Mouse (Mus musculus) Patski (cell line): Measurements from ENCODE around the gene Med4. TPM values are rescaled to one million over a fixed set of nuclear protein-coding genes. Genes with fewer than 3 reads are reported as not detected.
A peak's percentile ranks its signal among the peaks of the same experiment; 100 is the strongest.

Experiments used
- ATAC-seq: fragments of 100-300 bp; one replicate; pipeline ENCODE4 v1.8.0; 2021
- CTCF ChIA-PET: fragments of 350-600 bp; sonication (Branson Sonifier 250); formaldehyde crosslinking; loops from one replicate; lab custom pipeline; 2022; ENCODE audit warnings: inconsistent platforms; lab: Charles Lee
- POLR2A ChIA-PET: fragments of 350-600 bp; sonication (Branson Sonifier 250); formaldehyde crosslinking; loops from one replicate; lab custom pipeline; 2022; ENCODE audit warnings: antibody characterized with exemption, inconsistent platforms; lab: Charles Lee
- DNase-seq: peaks from one replicate; pipeline ENCODE4 v3.0.0-alpha.2; 2011; ENCODE audit warnings: low read depth, low spot score
- H3K27me3 ChIP-seq: fragments of 371-371 bp; one replicate; pipeline ENCODE4 v1.5.1; 2021
- CTCF ChIP-seq: fragments of 100-300 bp; IDR thresholded peaks from one replicate; pipeline ENCODE4 v1.5.1; 2021
- in situ Hi-C: fragments of 300-500 bp; cut with MboI; formaldehyde crosslinking; loops from 3 replicates; pipeline ENCODE4 v1.11.1; 2018; ENCODE audit warnings: low pct_unique_long_range_greater_than_20kb, mixed read lengths
- polyA plus RNA-seq: library from polyadenylated mRNA; unstranded; gene quantifications from one replicate; pipeline ENCODE4 v1.2.3, GENCODE M21; 2021

Gene Med4
- polyA plus RNA-seq, 1 experiment from 2014 or later, result 35.0 TPM

DNA sequence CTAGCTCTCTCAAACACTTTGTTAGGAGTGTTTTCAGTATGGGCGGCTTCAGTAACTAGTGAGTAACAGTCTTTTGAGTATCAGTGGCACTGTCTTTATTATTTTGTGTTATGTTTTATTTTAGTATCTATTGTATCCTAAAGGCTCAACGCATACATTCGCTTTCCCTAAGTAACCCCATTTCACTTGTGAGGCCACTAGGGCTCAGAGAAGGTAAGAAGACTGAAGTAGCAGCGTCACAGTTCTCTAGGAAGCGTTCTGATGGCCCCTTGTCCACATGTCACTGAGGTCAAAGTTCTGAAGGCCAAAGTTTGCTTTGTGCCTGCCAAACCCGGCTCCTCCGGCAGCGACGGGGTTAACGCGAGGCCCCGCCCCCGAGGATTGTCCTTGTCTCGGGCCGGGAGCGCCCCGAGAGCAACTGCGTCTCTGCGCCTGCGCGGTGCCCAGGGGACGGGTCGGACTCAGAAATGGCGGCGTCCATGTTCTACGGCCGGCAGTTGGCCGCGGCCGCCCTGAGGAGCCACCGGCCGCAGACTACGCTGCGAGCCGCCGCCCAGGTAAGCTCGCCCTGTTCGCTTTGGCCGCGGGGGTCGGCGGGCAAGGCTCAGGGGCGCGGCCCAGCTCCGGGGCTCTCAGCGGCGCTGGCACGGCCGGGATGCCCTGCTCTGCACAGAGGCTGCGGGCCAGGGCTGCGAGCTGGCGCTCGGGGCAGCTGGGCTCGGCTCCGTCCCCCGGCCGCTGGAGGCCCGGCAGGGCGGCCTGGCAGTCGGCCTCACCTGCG lies 42.7 kb downstream of the Med4 start:
- DNase-seq (peak; percentile 48), ATAC-seq (peak; percentile 92)
- in situ Hi-C loops, result no loop called here
- CTCF ChIA-PET, result interaction anchor here (1.2 kb wide), 1 partner anchor 27 kb away, joined by 4 read pairs; the partner anchor contains the start of gene Sucla2
- peaks cover 4% of the 10 kb centered on the region for H3K27me3 ChIP-seq
- POLR2A ChIA-PET, result no interaction called here
- TF ChIP-seq CTCF, result no peak

DNA sequence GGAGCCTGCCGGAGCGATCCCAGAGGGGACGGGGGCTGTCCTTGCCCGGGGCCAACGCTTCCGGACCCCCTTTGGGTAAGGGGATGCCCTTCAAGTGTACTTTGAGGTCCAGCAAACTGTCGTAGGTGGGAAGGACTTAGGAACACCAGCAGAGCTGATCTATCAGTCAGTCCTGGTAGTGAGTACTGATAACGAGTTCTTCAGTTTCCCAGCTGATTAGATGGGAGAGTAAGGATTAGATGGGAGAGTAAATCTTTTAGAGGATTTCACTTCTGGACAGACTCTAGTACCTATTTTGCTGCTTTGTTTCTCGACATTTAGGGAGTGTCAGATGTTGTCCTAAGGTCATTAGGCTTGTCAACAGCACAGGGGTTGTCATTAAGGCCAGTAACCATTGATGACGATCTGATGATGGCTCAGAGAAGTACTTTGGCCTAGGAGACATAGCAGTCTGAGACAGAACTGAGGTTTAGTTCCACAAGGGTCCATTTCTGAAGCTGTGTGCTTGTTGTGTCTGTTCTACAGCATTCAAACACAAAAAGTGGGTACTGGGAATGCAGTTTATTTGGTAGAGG lies 43.4 kb downstream of the Med4 start:
- TF ChIP-seq CTCF, result no peak
- CTCF ChIA-PET, result interaction anchor here (1.2 kb wide), 1 partner anchor 28 kb away, joined by 4 read pairs; the partner anchor contains the start of gene Sucla2
- in situ Hi-C loops, result no loop called here
- no peak for DNase-seq
- POLR2A ChIA-PET, result interaction anchor here (0.6 kb wide), 1 partner anchor 636 kb away, joined by 5 read pairs; no protein-coding TSS in a partner anchor
- peak; percentile 53 for ATAC-seq
- H3K27me3 ChIP-seq, result no peaks in the 10 kb centered on the region

Other genes starting within 250 kb of the Med4 start
- 30.0 TPM for gene Rb1, start 184.2 kb upstream of the Med4 start, polyA plus RNA-seq
- gene Itm2b, start 124.7 kb upstream of the Med4 start, polyA plus RNA-seq, result 1,100 TPM
- 181 TPM for gene Sucla2, start 15.3 kb downstream of the Med4 start, polyA plus RNA-seq
- 1.8 TPM for gene Nudt15, start 38.2 kb downstream of the Med4 start, polyA plus RNA-seq
- not detected for gene Gm21750, start 151.2 kb downstream of the Med4 start, polyA plus RNA-seq